8 mouse cellular contexts compared by ENCODE assay signal in the genomic region with DNA sequence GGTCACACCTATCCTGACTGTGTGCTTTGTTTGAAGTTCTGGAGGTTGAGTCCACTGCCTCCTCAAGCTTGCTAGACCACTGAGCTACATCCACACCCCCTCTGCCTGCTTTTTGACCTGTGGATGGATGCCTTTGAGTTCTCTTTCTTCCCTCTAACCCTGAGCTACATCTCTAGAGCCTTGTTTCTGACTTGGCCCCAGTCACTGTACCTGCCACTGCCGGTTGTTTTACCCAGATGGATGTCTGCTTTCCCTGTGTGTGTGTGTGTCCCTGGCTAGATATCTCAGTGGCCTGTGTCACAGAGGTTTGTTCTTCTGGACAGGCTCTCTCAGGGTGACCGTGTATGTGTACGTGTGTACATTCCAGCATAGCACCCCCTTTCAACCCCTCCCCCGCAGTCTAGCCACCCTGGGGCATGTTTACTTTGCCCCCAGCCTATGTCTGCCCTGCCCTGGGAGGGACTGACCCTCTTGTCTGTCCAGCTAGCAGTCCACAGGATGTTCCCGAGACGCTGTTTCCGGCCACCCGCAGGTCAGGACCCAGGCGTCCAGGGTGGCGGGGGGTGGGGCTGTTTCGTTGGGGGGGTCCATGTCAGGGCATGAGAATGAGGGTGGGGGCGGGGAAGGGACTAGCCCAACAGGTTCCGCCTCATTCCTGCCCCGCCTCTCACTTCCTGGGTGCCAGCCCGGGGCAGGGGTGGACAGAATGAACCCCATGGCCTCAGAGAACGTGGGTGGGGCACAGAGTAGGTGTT. TPM values are rescaled to one million over a fixed set of nuclear protein-coding genes. Genes with fewer than 3 reads are reported as not detected.
A peak's percentile ranks its signal among the peaks of the same experiment; 100 is the strongest.
DNase-seq lines count a peak whose midpoint lies in the region; ATAC-seq lines count a peak whose summit lies in the region.

No protein-coding gene starts in this region.

- H3K27me3 ChIP-seq in forebrain, embryonic 10.5 days (ENCODE audit: poor library complexity, severe bottlenecking), result peaks cover 92% of the 10 kb centered on the region
- H3K27me3 ChIP-seq in intestine, embryonic 16.5 days (replicated peaks; ENCODE audit: control insufficient read depth, insufficient read depth, low read length), result 0 out of 2 replicates have a peak, but pooled peaks cover 2% of the 10 kb centered on the region
- H3K27me3 ChIP-seq in liver, embryonic 16.5 days (ENCODE audit: control insufficient read depth, insufficient read depth, low read depth, low read length), result no peaks in the 10 kb centered on the region
- H3K27me3 ChIP-seq in neural tube, embryonic 14.5 days (ENCODE audit: control insufficient read depth, insufficient read depth, low read length), result no peaks in the 10 kb centered on the region

- H3K4me1 ChIP-seq in forebrain, embryonic 10.5 days, result peaks cover 59% of the 10 kb centered on the region
- peaks cover 62% of the 10 kb centered on the region for H3K4me1 ChIP-seq in intestine, embryonic 16.5 days (ENCODE audit: control insufficient read depth, insufficient read depth, low read length)
- H3K4me1 ChIP-seq in liver, embryonic 16.5 days (ENCODE audit: control insufficient read depth, low read depth, low read length), result peaks cover 80% of the 10 kb centered on the region
- peaks cover 23% of the 10 kb centered on the region for H3K4me1 ChIP-seq in neural tube, embryonic 14.5 days (ENCODE audit: control insufficient read depth, insufficient read depth, low read length)

- peak; percentile 54 to 61 for DNase-seq in spleen, postnatal 36 days (ENCODE audit: low spot score in 2 of 2)
- no peak for DNase-seq in spleen, postnatal 14 days (ENCODE audit: low spot score in 2 of 2)
- no peak for DNase-seq in forebrain, embryonic 10.5 days (ENCODE audit: extremely low spot score, low spot score)
- no peak for DNase-seq in ovary, postnatal 14 days (ENCODE audit: low spot score)
- no peak for DNase-seq in left cerebral cortex, adult 18-20 months (ENCODE audit: low spot score in 2 of 2)

- peak overlapping the region; percentile 99 for H3K4me2 ChIP-seq in intestine, embryonic 16.5 days (ENCODE audit: low read depth, low read length)
- peak overlapping the region; percentile 99 for H3K4me2 ChIP-seq in liver, embryonic 16.5 days (ENCODE audit: low read depth, low read length)
- H3K4me2 ChIP-seq in neural tube, embryonic 14.5 days (ENCODE audit: low read depth, low read length), result peak overlapping the region; percentile 98; the same call in 1 of the 2 replicates

- peak; percentile 4; the same call in 1 of the 2 replicates for ATAC-seq in intestine, embryonic 16.5 days
- peak; percentile 57 for ATAC-seq in liver, embryonic 16.5 days (ENCODE audit: low read depth)
- no peak for ATAC-seq in neural tube, embryonic 14.5 days (ENCODE audit: low read depth)

- no peaks in the 10 kb centered on the region for H3K9me3 ChIP-seq in forebrain, embryonic 10.5 days
- no peaks in the 10 kb centered on the region for H3K9me3 ChIP-seq in intestine, embryonic 16.5 days (ENCODE audit: control insufficient read depth, low read length)
- H3K9me3 ChIP-seq in liver, embryonic 16.5 days (replicated peaks; ENCODE audit: control insufficient read depth, low read length), result no peaks in the 10 kb centered on the region
- no peaks in the 10 kb centered on the region for H3K9me3 ChIP-seq in neural tube, embryonic 14.5 days (ENCODE audit: control insufficient read depth, low read length)

- peak overlapping the region; percentile 76 for H3K9ac ChIP-seq in intestine, embryonic 16.5 days (ENCODE audit: low read depth, low read length)
- H3K9ac ChIP-seq in liver, embryonic 16.5 days (ENCODE audit: low read depth, low read length), result peak overlapping the region; percentile 66; the same call in 1 of the 2 replicates
- H3K9ac ChIP-seq in neural tube, embryonic 14.5 days (replicated peaks; ENCODE audit: low read depth, low read length), result no peak overlapping the region

- H3K27ac ChIP-seq in forebrain, embryonic 10.5 days, result peak overlapping the region; percentile 83
- peak overlapping the region; percentile 95 for H3K27ac ChIP-seq in intestine, embryonic 16.5 days (ENCODE audit: low read length)
- H3K27ac ChIP-seq in liver, embryonic 16.5 days (ENCODE audit: low read length), result peak overlapping the region; percentile 86
- H3K27ac ChIP-seq in neural tube, embryonic 14.5 days (ENCODE audit: low read depth, low read length), result no peak overlapping the region

- H3K36me3 ChIP-seq in forebrain, embryonic 10.5 days (replicated peaks), result no peaks in the 10 kb centered on the region
- no peaks in the 10 kb centered on the region for H3K36me3 ChIP-seq in intestine, embryonic 16.5 days (ENCODE audit: control insufficient read depth, insufficient read depth, low read length)
- H3K36me3 ChIP-seq in liver, embryonic 16.5 days (ENCODE audit: control insufficient read depth, insufficient read depth), result no peaks in the 10 kb centered on the region
- no peaks in the 10 kb centered on the region for H3K36me3 ChIP-seq in neural tube, embryonic 14.5 days (ENCODE audit: control insufficient read depth, insufficient read depth, low read length)

- 12% methylated on average over 16 of the region's 16 CpGs for WGBS in forebrain, embryonic 10.5 days
- 8% methylated on average over 16 of the region's 16 CpGs for WGBS in intestine, embryonic 16.5 days
- WGBS in liver, embryonic 16.5 days (ENCODE audit: insufficient replicate concordance), result 21% methylated on average over 16 of the region's 16 CpGs
- WGBS in neural tube, embryonic 14.5 days, result 7% methylated on average over 16 of the region's 16 CpGs

- H3K4me3 ChIP-seq in forebrain, embryonic 10.5 days, result peak overlapping the region; percentile 62
- peak overlapping the region; percentile 56 for H3K4me3 ChIP-seq in intestine, embryonic 16.5 days (ENCODE audit: low read length)
- H3K4me3 ChIP-seq in liver, embryonic 16.5 days (ENCODE audit: low read depth, low read length), result peak overlapping the region; percentile 64; the same call in 1 of the 2 replicates
- H3K4me3 ChIP-seq in neural tube, embryonic 14.5 days (ENCODE audit: low read depth, low read length), result no peak overlapping the region

RNA-seq across cellular contexts. Expression of a gene that starts 5.9 kb away (rescaled TPM):
- 18.3 and 19.0 TPM in 2 replicates for polyA plus RNA-seq in forebrain, embryonic 10.5 days (2016; fragmentation: Nextera tagmentation; extraction: Ambion mirVana)
- polyA plus RNA-seq in intestine, embryonic 16.5 days (2015; fragmentation: Nextera tagmentation; extraction: Ambion mirVana), result 96.9 and 108 TPM in 2 replicates
- 8.5 and 9.5 TPM in 2 replicates for polyA plus RNA-seq in liver, embryonic 16.5 days (2015; fragmentation: Nextera tagmentation; extraction: Ambion mirVana)
- polyA plus RNA-seq in neural tube, embryonic 14.5 days (2014; fragmentation: Nextera tagmentation; extraction: Ambion mirVana), result 25.5 and 31.2 TPM in 2 replicates
- 1 to 10 TPM; 9.6 to 9.7 TPM for total RNA-seq in left cerebral cortex, adult 18-20 months (2021)

RNA-seq across cellular contexts. Expression of a gene that starts 6.0 kb away (rescaled TPM):
- 3.8 and 4.0 TPM in 2 replicates for polyA plus RNA-seq in forebrain, embryonic 10.5 days (2016; fragmentation: Nextera tagmentation; extraction: Ambion mirVana)
- 18.2 and 25.5 TPM in 2 replicates for polyA plus RNA-seq in intestine, embryonic 16.5 days (2015; fragmentation: Nextera tagmentation; extraction: Ambion mirVana)
- polyA plus RNA-seq in liver, embryonic 16.5 days (2015; fragmentation: Nextera tagmentation; extraction: Ambion mirVana), result 10.6 and 16.5 TPM in 2 replicates
- polyA plus RNA-seq in neural tube, embryonic 14.5 days (2014; fragmentation: Nextera tagmentation; extraction: Ambion mirVana), result 5.4 and 8.4 TPM in 2 replicates
- 100 to 1,000 TPM; 119 to 130 TPM for total RNA-seq in left cerebral cortex, adult 18-20 months (2021)

RNA-seq across cellular contexts. Expression of a gene that starts 14.9 kb away (rescaled TPM):
- polyA plus RNA-seq in forebrain, embryonic 10.5 days (2016; fragmentation: Nextera tagmentation; extraction: Ambion mirVana), result 163 and 173 TPM in 2 replicates
- 102 and 120 TPM in 2 replicates for polyA plus RNA-seq in intestine, embryonic 16.5 days (2015; fragmentation: Nextera tagmentation; extraction: Ambion mirVana)
- polyA plus RNA-seq in liver, embryonic 16.5 days (2015; fragmentation: Nextera tagmentation; extraction: Ambion mirVana), result 91.6 and 98.1 TPM in 2 replicates
- polyA plus RNA-seq in neural tube, embryonic 14.5 days (2014; fragmentation: Nextera tagmentation; extraction: Ambion mirVana), result 45.7 and 48.0 TPM in 2 replicates
- 10 to 100 TPM; 45.8 to 59.8 TPM for total RNA-seq in left cerebral cortex, adult 18-20 months (2021)

RNA-seq across cellular contexts. Expression of a gene that starts 15.1 kb away (rescaled TPM):
- 1,199 and 1,255 TPM in 2 replicates for polyA plus RNA-seq in forebrain, embryonic 10.5 days (2016; fragmentation: Nextera tagmentation; extraction: Ambion mirVana)
- 533 and 590 TPM in 2 replicates for polyA plus RNA-seq in intestine, embryonic 16.5 days (2015; fragmentation: Nextera tagmentation; extraction: Ambion mirVana)
- polyA plus RNA-seq in liver, embryonic 16.5 days (2015; fragmentation: Nextera tagmentation; extraction: Ambion mirVana), result 1,724 and 1,773 TPM in 2 replicates
- 1,214 and 1,252 TPM in 2 replicates for polyA plus RNA-seq in neural tube, embryonic 14.5 days (2014; fragmentation: Nextera tagmentation; extraction: Ambion mirVana)
- 100 to 1,000 TPM; 338 to 344 TPM for total RNA-seq in left cerebral cortex, adult 18-20 months (2021)

RNA-seq across cellular contexts. Expression of a gene that starts 15.2 kb away (rescaled TPM):
- not detected in 2 replicates for polyA plus RNA-seq in forebrain, embryonic 10.5 days (2016; fragmentation: Nextera tagmentation; extraction: Ambion mirVana)
- polyA plus RNA-seq in intestine, embryonic 16.5 days (2015; fragmentation: Nextera tagmentation; extraction: Ambion mirVana), result not detected in 2 replicates
- 0.45 and 1.4 TPM in 2 replicates for polyA plus RNA-seq in liver, embryonic 16.5 days (2015; fragmentation: Nextera tagmentation; extraction: Ambion mirVana)
- not detected in 2 replicates for polyA plus RNA-seq in neural tube, embryonic 14.5 days (2014; fragmentation: Nextera tagmentation; extraction: Ambion mirVana)
- not detected for total RNA-seq in left cerebral cortex, adult 18-20 months (2021)

Comparison
In these comparisons a context has a peak if more than half of its experiments do, and no peak if none do; other contexts are left out.
1. DNase-seq: peak in spleen, postnatal 36 days (2 of 2); none in spleen, postnatal 14 days (0 of 2), forebrain, embryonic 10.5 days (single experiment), ovary, postnatal 14 days (single experiment) and left cerebral cortex, adult 18-20 months (0 of 2).
2. Peak in every context shown above with its lines, with median percentiles within 50 percentile points of each other: H3K4me2 ChIP-seq.